Mouse (Mus musculus) kidney, adult 2 months (tissue): Measurements from ENCODE around the gene Lamc1.

Source experiments
- CTCF ChIP-seq: fragments of 200-500 bp; conservative IDR thresholded peaks from 2 replicates; pipeline ENCODE4 v1.5.1; 2011; ENCODE audit warnings: low read depth, mild to moderate bottlenecking, control low read depth, low read length, moderate library complexity, mixed read lengths; ENCODE audit not compliant: insufficient read depth, insufficient read length
- POLR2A ChIP-seq: fragments of 200-500 bp; IDR thresholded peaks from one replicate; pipeline ENCODE4 v1.6.1; 2011; ENCODE audit warnings: low read depth, low read length, control low read depth

DNA sequence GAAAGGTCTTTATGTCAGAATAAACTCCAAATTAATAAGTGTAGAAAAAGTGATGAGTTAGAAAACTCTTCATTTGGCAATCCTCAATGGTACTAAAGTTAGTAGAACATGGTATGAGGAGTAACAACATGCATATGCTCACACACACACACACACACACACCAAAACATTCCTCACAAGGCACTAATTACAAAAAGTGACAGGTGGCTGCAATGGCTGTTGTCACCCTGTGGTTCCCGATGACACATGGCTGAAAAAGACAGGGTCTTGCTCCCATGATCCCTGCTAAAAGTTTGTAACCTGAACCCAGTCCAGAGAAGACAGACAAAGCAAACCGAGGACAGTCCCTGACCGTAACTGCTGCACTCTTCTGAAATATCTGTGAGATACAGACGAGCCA lies 121.6 kb downstream of the Lamc1 start:
- no peak for TF ChIP-seq CTCF
- no peak for TF ChIP-seq POLR2A
